Mouse (Mus musculus) embryonic facial prominence, embryonic 15.5 days (tissue): ENCODE measurements around the gene Ccser1. TPM values are rescaled to one million over a fixed set of nuclear protein-coding genes. Genes with fewer than 3 reads are reported as not detected.

Source experiments
- ATAC-seq: fragments of 200-750 bp; cut with Nextera tagmentation; 2 replicates; pipeline ENCODE4 v1.8.0; 2017; ENCODE audit warnings: low read depth, moderate TSS enrichment; ENCODE audit not compliant: insufficient number of reproducible peaks, low FRiP score, low TSS enrichment
- H3K27ac ChIP-seq: fragments of 300-500 bp; sonication (generic); replicated peaks from 2 replicates; pipeline ENCODE4 v1.5.1; 2015; ENCODE audit warnings: mild to moderate bottlenecking, inconsistent platforms
- H3K27me3 ChIP-seq: fragments of 300-500 bp; sonication (generic); 2 replicates; pipeline ENCODE4 v1.6.1; 2015; ENCODE audit warnings: inconsistent platforms
- H3K36me3 ChIP-seq: fragments of 300-500 bp; sonication (generic); 2 replicates; pipeline ENCODE4 v1.6.1; 2015; ENCODE audit warnings: mild to moderate bottlenecking, inconsistent platforms
- H3K4me1 ChIP-seq: fragments of 300-500 bp; sonication (generic); 2 replicates; pipeline ENCODE4 v1.6.1; 2015; ENCODE audit warnings: inconsistent platforms
- H3K4me2 ChIP-seq: fragments of 300-500 bp; sonication (generic); replicated peaks from 2 replicates; pipeline ENCODE4 v1.6.1; 2015; ENCODE audit warnings: mild to moderate bottlenecking, inconsistent platforms
- H3K4me3 ChIP-seq: fragments of 300-500 bp; sonication (generic); replicated peaks from 2 replicates; pipeline ENCODE4 v1.5.1; 2015; ENCODE audit warnings: mild to moderate bottlenecking, inconsistent platforms
- H3K9ac ChIP-seq: fragments of 300-500 bp; sonication (generic); 2 replicates; pipeline ENCODE4 v1.6.1; 2015; ENCODE audit warnings: inconsistent platforms
- H3K9me3 ChIP-seq: fragments of 300-500 bp; sonication (generic); replicated peaks from 2 replicates; pipeline ENCODE4 v1.6.1; 2016; ENCODE audit warnings: inconsistent platforms
- WGBS: fragments of 180-500 bp; shearing (Covaris S2); methylation state at CpG from one replicate; pipeline ENCODE4 v1.1.7; 2015; 5-methylcytosine and 5-hydroxymethylcytosine counted together
- polyA plus RNA-seq: library from polyadenylated mRNA; unstranded; fragments of >200 nt; fragmentation: Nextera tagmentation; extraction: Ambion mirVana; gene quantifications from 2 replicates; pipeline ENCODE4 v1.2.1, GENCODE M21; 2015

Ccser1 gene
- polyA plus RNA-seq, 1 experiment from 2014 or later: 7.2 TPM

- no peaks in the 10 kb centered on the region for H3K36me3 ChIP-seq
- no peaks in the 10 kb centered on the region for H3K9me3 ChIP-seq
- H3K4me2 ChIP-seq: no peak overlapping the region
- H3K27me3 ChIP-seq: no peaks in the 10 kb centered on the region
- WGBS: 52% methylated on average over 6 of the region's 6 CpGs
- no peak overlapping the region for H3K4me3 ChIP-seq
- H3K4me1 ChIP-seq: no peaks in the 10 kb centered on the region
- no peak for ATAC-seq
- no peak overlapping the region for H3K27ac ChIP-seq
- no peak overlapping the region for H3K9ac ChIP-seq
Observed at GRCm38 (mm10) chr6:62066363-62067023, 886.4 kb downstream of the Ccser1 start.

- no peaks in the 10 kb centered on the region for H3K9me3 ChIP-seq
- no peak for ATAC-seq
- H3K36me3 ChIP-seq: no peaks in the 10 kb centered on the region
- H3K4me2 ChIP-seq: no peak overlapping the region
- no peaks in the 10 kb centered on the region for H3K27me3 ChIP-seq
- no peak overlapping the region for H3K4me3 ChIP-seq
- 65% methylated on average over 4 of the region's 4 CpGs for WGBS
- H3K27ac ChIP-seq: no peak overlapping the region
- no peaks in the 10 kb centered on the region for H3K4me1 ChIP-seq
- H3K9ac ChIP-seq: no peak overlapping the region
Observed at GRCm38 (mm10) chr6:62067024-62067380, 886.9 kb downstream of the Ccser1 start.

- Histone ChIP-seq H3K9ac (no peak overlapping the region), H3K27ac (no peak overlapping the region), H3K9me3 (no peaks in the 10 kb centered on the region), H3K36me3 (no peaks in the 10 kb centered on the region), H3K4me1 (no peaks in the 10 kb centered on the region), H3K27me3 (no peaks in the 10 kb centered on the region), H3K4me2 (no peak overlapping the region), H3K4me3 (no peak overlapping the region)
- no peak for ATAC-seq
- 62% methylated on average over 2 of the region's 2 CpGs for WGBS
Observed at GRCm38 (mm10) chr6:62105464-62105863, 925.3 kb downstream of the Ccser1 start.

- no peak for ATAC-seq
- WGBS: 77% methylated on average over 2 of the region's 2 CpGs
- no peaks in the 10 kb centered on the region for H3K36me3 ChIP-seq
- H3K27me3 ChIP-seq: no peaks in the 10 kb centered on the region
- H3K4me1 ChIP-seq: no peaks in the 10 kb centered on the region
- no peak overlapping the region for H3K4me2 ChIP-seq
- H3K4me3 ChIP-seq: no peak overlapping the region
- H3K9ac ChIP-seq: no peak overlapping the region
- no peak overlapping the region for H3K27ac ChIP-seq
- no peaks in the 10 kb centered on the region for H3K9me3 ChIP-seq
Observed at GRCm38 (mm10) chr6:62132531-62132930, 952.4 kb downstream of the Ccser1 start.

DNA sequence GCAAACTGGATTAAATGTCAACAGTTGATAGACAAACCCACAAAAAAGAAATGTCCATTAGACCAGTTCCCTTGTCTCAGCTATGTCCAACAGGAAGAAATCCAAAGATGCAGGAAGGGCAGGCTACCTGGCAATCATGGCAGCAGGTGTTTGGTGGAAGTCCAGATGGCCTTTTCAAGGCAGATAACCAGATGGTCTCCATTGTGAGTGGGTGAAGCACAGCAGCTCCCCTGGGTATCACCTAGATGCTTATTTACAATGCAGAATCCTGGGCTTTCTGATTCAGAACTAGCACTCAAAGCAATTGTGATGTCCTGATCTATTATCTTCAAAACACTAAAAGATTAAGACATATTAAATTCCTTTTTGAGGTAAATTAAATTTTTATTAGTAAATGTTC is 980.2 kb downstream of the Ccser1 start:
- H3K4me1 ChIP-seq: no peaks in the 10 kb centered on the region
- H3K4me3 ChIP-seq: no peak overlapping the region
- no peak overlapping the region for H3K9ac ChIP-seq
- no peaks in the 10 kb centered on the region for H3K36me3 ChIP-seq
- no peaks in the 10 kb centered on the region for H3K9me3 ChIP-seq
- H3K4me2 ChIP-seq: no peak overlapping the region
- H3K27me3 ChIP-seq: no peaks in the 10 kb centered on the region
- no peak for ATAC-seq
- H3K27ac ChIP-seq: no peak overlapping the region

- no peaks in the 10 kb centered on the region for H3K9me3 ChIP-seq
- H3K4me2 ChIP-seq: no peak overlapping the region
- WGBS: 69% methylated on average over 6 of the region's 6 CpGs
- ATAC-seq: no peak
- no peak overlapping the region for H3K4me3 ChIP-seq
- no peaks in the 10 kb centered on the region for H3K4me1 ChIP-seq
- no peak overlapping the region for H3K27ac ChIP-seq
- no peaks in the 10 kb centered on the region for H3K36me3 ChIP-seq
- H3K27me3 ChIP-seq: no peaks in the 10 kb centered on the region
- no peak overlapping the region for H3K9ac ChIP-seq
Observed at GRCm38 (mm10) chr6:62162596-62162995, 982.5 kb downstream of the Ccser1 start.

DNA sequence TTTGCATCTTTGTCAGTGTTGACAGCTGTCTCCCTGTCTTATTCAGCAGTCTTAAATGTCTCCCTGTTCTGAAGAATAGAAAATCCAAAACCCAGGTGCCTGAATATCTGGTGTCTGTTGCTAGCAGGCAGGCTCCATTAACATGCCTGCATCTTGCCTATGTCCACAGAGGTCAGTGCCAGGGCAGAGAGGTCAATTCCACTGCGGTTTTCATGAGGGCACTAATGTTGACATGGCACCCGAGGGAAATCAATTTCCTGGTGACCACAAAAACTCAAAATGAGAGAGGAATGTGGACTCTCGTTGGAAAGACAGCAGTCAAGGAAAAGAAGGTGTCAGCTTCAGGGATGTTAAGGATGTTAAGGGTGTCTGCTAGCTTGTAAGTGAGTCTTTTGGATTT is 983.7 kb downstream of the Ccser1 start:
- H3K27me3 ChIP-seq: no peaks in the 10 kb centered on the region
- H3K27ac ChIP-seq: no peak overlapping the region
- no peak overlapping the region for H3K4me2 ChIP-seq
- no peaks in the 10 kb centered on the region for H3K36me3 ChIP-seq
- no peak for ATAC-seq
- no peak overlapping the region for H3K4me3 ChIP-seq
- H3K4me1 ChIP-seq: no peaks in the 10 kb centered on the region
- WGBS: 15% methylated on average over 3 of the region's 3 CpGs
- no peaks in the 10 kb centered on the region for H3K9me3 ChIP-seq
- no peak overlapping the region for H3K9ac ChIP-seq

DNA sequence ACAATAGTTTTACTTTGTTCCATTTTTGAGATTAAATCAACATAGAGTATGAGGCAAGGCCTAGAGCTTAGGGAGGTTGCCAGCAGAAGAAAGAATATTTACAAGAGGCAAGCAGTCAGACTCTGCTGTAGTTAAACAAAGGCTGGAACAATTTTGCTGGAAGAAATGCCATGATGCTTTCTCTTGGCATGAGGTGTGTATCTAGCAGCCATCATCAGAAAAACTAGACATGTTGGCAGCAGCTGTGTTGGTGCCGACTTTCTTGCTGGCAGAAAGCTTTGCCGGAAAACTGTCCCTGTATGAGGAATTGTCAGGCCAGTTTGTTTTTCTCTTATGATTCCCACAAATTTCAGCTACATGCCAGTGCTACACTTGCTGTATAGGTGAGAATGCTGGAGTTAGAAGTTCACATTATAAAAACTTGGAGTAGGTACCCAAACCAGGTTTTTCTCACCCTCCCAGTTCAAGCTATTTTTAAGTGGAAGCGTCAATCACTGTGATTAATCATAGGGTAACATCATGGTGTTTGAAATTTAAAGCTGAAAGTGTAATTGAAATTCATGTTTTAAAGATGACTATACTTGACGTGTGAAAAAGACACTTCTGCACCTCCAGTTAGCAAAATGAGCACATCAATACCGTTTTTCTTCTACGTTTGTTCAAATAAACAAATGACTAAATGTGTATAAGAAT is 1016.5 kb downstream of the Ccser1 start:
- H3K9me3 ChIP-seq: no peaks in the 10 kb centered on the region
- H3K9ac ChIP-seq: no peak overlapping the region
- no peak overlapping the region for H3K27ac ChIP-seq
- ATAC-seq: no peak
- H3K27me3 ChIP-seq: no peaks in the 10 kb centered on the region
- H3K4me2 ChIP-seq: no peak overlapping the region
- WGBS: 79% methylated on average over 6 of the region's 6 CpGs
- no peak overlapping the region for H3K4me3 ChIP-seq
- H3K4me1 ChIP-seq: no peaks in the 10 kb centered on the region
- no peaks in the 10 kb centered on the region for H3K36me3 ChIP-seq

GRCm38 (mm10) chr6:62198768-62199167 is 1018.6 kb downstream of the Ccser1 start:
- H3K4me2 ChIP-seq: no peak overlapping the region
- no peaks in the 10 kb centered on the region for H3K27me3 ChIP-seq
- no peaks in the 10 kb centered on the region for H3K4me1 ChIP-seq
- H3K4me3 ChIP-seq: no peak overlapping the region
- WGBS: 69% methylated on average over 6 of the region's 6 CpGs
- H3K27ac ChIP-seq: no peak overlapping the region
- no peak for ATAC-seq
- no peak overlapping the region for H3K9ac ChIP-seq
- no peaks in the 10 kb centered on the region for H3K36me3 ChIP-seq
- no peaks in the 10 kb centered on the region for H3K9me3 ChIP-seq

DNA sequence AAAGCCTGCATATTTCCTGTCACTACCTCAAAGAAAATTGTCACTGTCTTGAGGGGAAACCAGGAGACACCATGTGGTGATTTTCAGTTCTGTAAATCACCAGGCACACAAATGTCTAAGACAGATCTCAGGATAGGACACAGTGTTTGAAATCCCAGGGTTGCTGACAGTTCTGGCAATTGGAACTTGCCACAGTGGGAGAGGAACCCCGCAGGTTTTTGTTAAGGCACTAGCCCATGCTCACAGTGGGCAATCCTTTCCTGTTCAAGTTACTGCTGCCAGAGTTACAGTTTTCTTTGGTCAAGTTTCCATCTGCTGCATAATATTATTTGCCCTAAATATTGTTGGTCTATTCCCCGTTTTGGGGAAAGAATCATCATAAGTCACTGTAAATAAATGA is 1024.9 kb downstream of the Ccser1 start:
- no peaks in the 10 kb centered on the region for H3K4me1 ChIP-seq
- no peaks in the 10 kb centered on the region for H3K27me3 ChIP-seq
- no peaks in the 10 kb centered on the region for H3K36me3 ChIP-seq
- H3K4me2 ChIP-seq: no peak overlapping the region
- no peak overlapping the region for H3K27ac ChIP-seq
- no peak overlapping the region for H3K9ac ChIP-seq
- no peak for ATAC-seq
- no peak overlapping the region for H3K4me3 ChIP-seq
- H3K9me3 ChIP-seq: no peaks in the 10 kb centered on the region
- WGBS: 39% methylated on average over 2 of the region's 2 CpGs

GRCm38 (mm10) chr6:62221856-62222255 is 1041.7 kb downstream of the Ccser1 start:
- Histone ChIP-seq H3K4me1 (no peaks in the 10 kb centered on the region), H3K9ac (no peak overlapping the region), H3K9me3 (no peaks in the 10 kb centered on the region), H3K4me2 (no peak overlapping the region), H3K27me3 (no peaks in the 10 kb centered on the region), H3K36me3 (no peaks in the 10 kb centered on the region), H3K27ac (no peak overlapping the region), H3K4me3 (no peak overlapping the region)
- 44% methylated on average over 1 of the region's 1 CpGs for WGBS
- ATAC-seq: no peak

GRCm38 (mm10) chr6:62263899-62264298 is 1083.8 kb downstream of the Ccser1 start:
- ATAC-seq: no peak
- no peaks in the 10 kb centered on the region for H3K9me3 ChIP-seq
- H3K27ac ChIP-seq: no peak overlapping the region
- no peaks in the 10 kb centered on the region for H3K36me3 ChIP-seq
- no peak overlapping the region for H3K4me2 ChIP-seq
- no peaks in the 10 kb centered on the region for H3K4me1 ChIP-seq
- WGBS: 49% methylated on average over 1 of the region's 1 CpGs
- no peaks in the 10 kb centered on the region for H3K27me3 ChIP-seq
- H3K4me3 ChIP-seq: no peak overlapping the region
- no peak overlapping the region for H3K9ac ChIP-seq
